In genomic region chr3:30603256-30603655, GRCm38 (mm10) we compare ENCODE assay signal across 9 mouse cellular contexts. TPM values are rescaled to one million over a fixed set of nuclear protein-coding genes. Genes with fewer than 3 reads are reported as not detected.
DNase-seq lines count a peak whose midpoint lies in the region; ATAC-seq and TF ChIP-seq lines count a peak whose summit lies in the region.
"Had no signal": no experiment of that assay in that cellular context is flagged by ENCODE, and none has a peak within 500 bp of the region (broad histone marks: within the 10 kb centered on the region; RNA-seq: fewer than 3 reads in every experiment).

No protein-coding gene starts in this region.

- peak overlapping the region; percentile 81 for H3K9ac ChIP-seq in liver, embryonic 12.5 days

- no peaks in the 10 kb centered on the region for H3K9me3 ChIP-seq in erythroblast, embryonic 14.5 days (ENCODE audit: control insufficient read depth, low read length)
- H3K9me3 ChIP-seq in liver, embryonic 12.5 days (replicated peaks) = no peaks in the 10 kb centered on the region

- H3K4me1 ChIP-seq in erythroblast, embryonic 14.5 days (ENCODE audit: control insufficient read depth) = peaks cover 46% of the 10 kb centered on the region
- H3K4me1 ChIP-seq in testis, adult 2 months (ENCODE audit: control insufficient read depth, insufficient read depth, low read length) = peaks cover 10% of the 10 kb centered on the region
- peaks cover 30% of the 10 kb centered on the region for H3K4me1 ChIP-seq in liver, embryonic 12.5 days

- TF ChIP-seq POLR2A in testis, adult 2 months (IDR thresholded peaks at IDR 0.05; ENCODE audit: control insufficient read depth, low read depth, low read length) = no peak

- 50% methylated on average over 10 of the region's 10 CpGs for WGBS in liver, embryonic 12.5 days (ENCODE audit: insufficient replicate concordance)

- peak overlapping the region; percentile 94 for H3K4me3 ChIP-seq in erythroblast, embryonic 14.5 days (replicated peaks)
- H3K4me3 ChIP-seq in testis, adult 2 months (ENCODE audit: control insufficient read depth, low read depth, low read length) = peak overlapping the region; percentile 94
- H3K4me3 ChIP-seq in liver, embryonic 12.5 days = peak overlapping the region; percentile 87

- no peak for ATAC-seq in erythroblast, adult 5-6 weeks (replicated peaks; ENCODE audit: low FRiP score, poor library complexity, severe bottlenecking)
- ATAC-seq in liver, embryonic 12.5 days = no peak

- H3K27me3 ChIP-seq in erythroblast, embryonic 14.5 days (ENCODE audit: control insufficient read depth) = peaks cover 20% of the 10 kb centered on the region
- H3K27me3 ChIP-seq in testis, adult 2 months (ENCODE audit: control insufficient read depth, insufficient read depth, low read length) = no peaks in the 10 kb centered on the region
- peaks cover 14% of the 10 kb centered on the region for H3K27me3 ChIP-seq in liver, embryonic 12.5 days (replicated peaks)

- H3K4me2 ChIP-seq in liver, embryonic 12.5 days = peak overlapping the region; percentile 78

- H3K36me3 ChIP-seq in erythroblast, embryonic 14.5 days (ENCODE audit: control insufficient read depth) = peaks cover 38% of the 10 kb centered on the region
- peaks cover 1% of the 10 kb centered on the region for H3K36me3 ChIP-seq in testis, adult 2 months (ENCODE audit: control insufficient read depth, insufficient read depth, low read length)
- H3K36me3 ChIP-seq in liver, embryonic 12.5 days = peaks cover 35% of the 10 kb centered on the region

- DNase-seq in testis, postnatal 10 days (ENCODE audit: low spot score) = no peak
- no peak for DNase-seq in urinary bladder, postnatal 4 days (ENCODE audit: low spot score in 2 of 2)
- DNase-seq in adrenal gland, adult (ENCODE audit: inconsistent age in 2 of 2, low spot score in 1 of 2) = no peak
- no peak for DNase-seq in urinary bladder, postnatal 14 days (ENCODE audit: low spot score)
- DNase-seq: cerebellum, adult 8-10 months had no signal

- peak overlapping the region; percentile 12 for H3K27ac ChIP-seq in testis, adult 2 months (ENCODE audit: control insufficient read depth, insufficient read depth, low read depth, low read length)
- peak overlapping the region; percentile 98 for H3K27ac ChIP-seq in liver, embryonic 12.5 days

- TF ChIP-seq CTCF in testis, adult 2 months (IDR thresholded peaks at IDR 0.05; ENCODE audit: control insufficient read depth, insufficient read depth, insufficient replicate concordance, low read depth, low read length) = no peak

RNA-seq across cellular contexts. Expression of gene Mynn, which starts 1.4 kb away (rescaled TPM):
- 0.17 and 0.20 TPM in 2 replicates for polyA plus RNA-seq in erythroblast, embryonic 14.5 days (2012)
- total RNA-seq in erythroblast, adult 5-6 weeks (2015; ENCODE audit: low replicate concordance) = 15.7 and 22.3 TPM in 2 replicates
- total RNA-seq in erythroblast, adult 5-6 weeks (2017; ENCODE audit: low replicate concordance) = 37.1 and 41.4 TPM in 2 replicates
- 6.1 and 6.2 TPM in 2 replicates for polyA plus RNA-seq in testis, adult 2 months (2012; rRNA removed)
- 15.8 and 17.2 TPM in 2 replicates for polyA plus RNA-seq in liver, embryonic 12.5 days (2016; fragmentation: Nextera tagmentation; extraction: Ambion mirVana)

RNA-seq across cellular contexts. Expression of gene Actrt3, which starts 3.5 kb away (rescaled TPM):
- not detected in 2 replicates for polyA plus RNA-seq in erythroblast, embryonic 14.5 days (2012)
- 1.3 TPM in 1 of 2 replicates, not detected in the other for total RNA-seq in erythroblast, adult 5-6 weeks (2015; ENCODE audit: low replicate concordance)
- total RNA-seq in erythroblast, adult 5-6 weeks (2017; ENCODE audit: low replicate concordance) = not detected in 2 replicates
- 42.8 and 48.8 TPM in 2 replicates for polyA plus RNA-seq in testis, adult 2 months (2012; rRNA removed)
- polyA plus RNA-seq in liver, embryonic 12.5 days (2016; fragmentation: Nextera tagmentation; extraction: Ambion mirVana) = not detected in 2 replicates

RNA-seq across cellular contexts. Expression of gene Lrriq4, which starts 41.1 kb away (rescaled TPM):
- polyA plus RNA-seq in erythroblast, embryonic 14.5 days (2012) = 0.03 TPM in 1 of 2 replicates, not detected in the other
- total RNA-seq in erythroblast, adult 5-6 weeks (2015; ENCODE audit: low replicate concordance) = not detected in 2 replicates
- not detected in 2 replicates for total RNA-seq in erythroblast, adult 5-6 weeks (2017; ENCODE audit: low replicate concordance)
- 45.2 and 45.3 TPM in 2 replicates for polyA plus RNA-seq in testis, adult 2 months (2012; rRNA removed)
- polyA plus RNA-seq in liver, embryonic 12.5 days (2016; fragmentation: Nextera tagmentation; extraction: Ambion mirVana) = not detected in 2 replicates

RNA-seq across cellular contexts. Expression of gene Lrrc34, which starts 44.4 kb away (rescaled TPM):
- not detected in 2 replicates for polyA plus RNA-seq in erythroblast, embryonic 14.5 days (2012)
- not detected in 2 replicates for total RNA-seq in erythroblast, adult 5-6 weeks (2015; ENCODE audit: low replicate concordance)
- total RNA-seq in erythroblast, adult 5-6 weeks (2017; ENCODE audit: low replicate concordance) = not detected in 2 replicates
- 54.7 and 66.2 TPM in 2 replicates for polyA plus RNA-seq in testis, adult 2 months (2012; rRNA removed)
- 0.13 and 0.38 TPM in 2 replicates for polyA plus RNA-seq in liver, embryonic 12.5 days (2016; fragmentation: Nextera tagmentation; extraction: Ambion mirVana)

RNA-seq across cellular contexts. Expression of gene Mecom, which starts 55.4 kb away (rescaled TPM):
- polyA plus RNA-seq in erythroblast, embryonic 14.5 days (2012) = 0.02 TPM in 1 of 2 replicates, not detected in the other
- total RNA-seq in erythroblast, adult 5-6 weeks (2015; ENCODE audit: low replicate concordance) = 0.58 and 1.0 TPM in 2 replicates
- total RNA-seq in erythroblast, adult 5-6 weeks (2017; ENCODE audit: low replicate concordance) = 0.84 TPM in 1 of 2 replicates, not detected in the other
- 0.19 and 0.26 TPM in 2 replicates for polyA plus RNA-seq in testis, adult 2 months (2012; rRNA removed)
- polyA plus RNA-seq in liver, embryonic 12.5 days (2016; fragmentation: Nextera tagmentation; extraction: Ambion mirVana) = 1.8 and 2.3 TPM in 2 replicates

Comparison
In these comparisons a context has a peak if more than half of its experiments do, and no peak if none do; other contexts are left out.
1. RNA of gene Actrt3, which starts 3.5 kb away (polyA plus RNA-seq): 42.8 to 48.8 TPM in testis, adult 2 months; not detected in erythroblast, embryonic 14.5 days and not detected in liver, embryonic 12.5 days; every median in the first group is over 10 times any median in the second.
2. RNA of gene Lrriq4, which starts 41.1 kb away (polyA plus RNA-seq): 45.2 to 45.3 TPM in testis, adult 2 months; 0.03 TPM in erythroblast, embryonic 14.5 days and not detected in liver, embryonic 12.5 days; every median in the first group is over 10 times any median in the second.
3. Peak in every context shown above with its lines, with median percentiles within 50 percentile points of each other: H3K4me3 ChIP-seq.